Mouse (Mus musculus): ENCODE data around the gene Nr2e1.

The Nr2e1 gene

GRCm38 (mm10) chr10:42583157-42583872 is at the start of gene Nr2e1, which contains the start of gene Ostm1:
TSS of gene Nr2e1 (minus strand) at chr10:42583632.
TSS of gene Ostm1 (plus strand) at chr10:42583822.
- DNase-seq: no peak

- DNase-seq: no peak
Observed at GRCm38 (mm10) chr10:42632453-42633360, 49.3 kb upstream of the Nr2e1 start.

GRCm38 (mm10) chr10:42631754-42632452 is 48.5 kb upstream of the Nr2e1 start:
- DNase-seq: no peak

- DNase-seq: no peak
Observed at GRCm38 (mm10) chr10:42630596-42631355, 47.3 kb upstream of the Nr2e1 start.

- no peak for DNase-seq
Observed at GRCm38 (mm10) chr10:42625907-42626306, 42.5 kb upstream of the Nr2e1 start.

- no peak for DNase-seq
Observed at GRCm38 (mm10) chr10:42618291-42618690, 34.9 kb upstream of the Nr2e1 start.

- no peak for DNase-seq
Observed at GRCm38 (mm10) chr10:42614766-42615165, 31.3 kb upstream of the Nr2e1 start.

DNA sequence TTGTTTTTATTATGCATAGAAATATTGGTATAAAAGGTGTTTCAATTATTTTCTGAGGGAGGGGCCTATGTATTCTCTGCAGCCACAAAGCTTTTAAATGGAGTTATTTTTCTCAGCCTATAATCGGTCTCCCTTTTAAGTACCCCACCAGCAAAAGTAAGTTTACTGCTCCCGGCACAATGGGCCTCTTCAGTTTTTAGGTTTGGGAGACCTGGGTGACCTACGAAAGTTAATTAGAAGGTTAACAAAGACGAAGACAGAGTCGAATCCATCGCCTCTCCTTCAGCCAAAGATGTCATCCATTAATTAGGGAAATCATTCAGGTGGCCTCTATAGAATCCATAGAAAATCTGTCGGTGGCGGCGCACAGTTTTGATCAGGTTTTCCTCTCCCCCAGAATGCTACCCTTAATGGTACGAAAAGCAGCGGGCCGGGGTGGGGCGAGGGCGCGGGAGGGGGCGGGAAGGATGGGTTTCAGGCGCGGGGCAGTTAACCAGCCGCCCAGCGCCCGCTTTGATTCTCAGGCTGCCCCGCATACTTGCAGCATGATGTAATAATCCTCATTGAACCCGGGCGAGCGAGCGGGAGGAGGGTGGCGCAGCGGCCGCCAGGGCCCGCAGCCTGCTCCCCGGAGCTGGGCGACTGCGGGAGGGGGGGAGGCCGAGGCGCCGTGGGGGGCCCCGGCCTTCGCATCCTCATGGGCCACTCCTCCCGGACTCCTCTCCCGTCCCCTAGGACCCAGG is 30.4 kb upstream of the Nr2e1 start:
- no peak for DNase-seq

GRCm38 (mm10) chr10:42613075-42613474 is 29.6 kb upstream of the Nr2e1 start:
- no peak for DNase-seq

DNA sequence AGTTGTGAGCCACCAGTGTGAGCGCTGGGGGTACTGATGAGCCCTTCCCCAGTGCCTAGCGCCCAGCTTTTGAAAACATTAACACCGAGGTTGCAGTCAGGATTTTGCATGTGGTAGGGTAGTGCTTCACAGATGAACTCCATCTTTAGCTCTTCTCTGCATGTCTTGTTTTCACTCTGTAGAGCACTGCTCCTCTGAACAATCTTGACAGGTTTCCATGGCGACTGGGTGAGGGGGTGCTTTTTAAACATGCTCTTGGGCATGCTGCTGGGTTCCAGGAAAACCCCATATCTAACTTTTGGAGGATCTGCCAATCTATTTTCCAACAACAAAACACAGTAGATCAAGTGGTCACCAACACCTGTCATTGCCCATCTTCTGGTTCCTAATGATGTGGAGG is 23.3 kb upstream of the Nr2e1 start:
- no peak for DNase-seq

DNA sequence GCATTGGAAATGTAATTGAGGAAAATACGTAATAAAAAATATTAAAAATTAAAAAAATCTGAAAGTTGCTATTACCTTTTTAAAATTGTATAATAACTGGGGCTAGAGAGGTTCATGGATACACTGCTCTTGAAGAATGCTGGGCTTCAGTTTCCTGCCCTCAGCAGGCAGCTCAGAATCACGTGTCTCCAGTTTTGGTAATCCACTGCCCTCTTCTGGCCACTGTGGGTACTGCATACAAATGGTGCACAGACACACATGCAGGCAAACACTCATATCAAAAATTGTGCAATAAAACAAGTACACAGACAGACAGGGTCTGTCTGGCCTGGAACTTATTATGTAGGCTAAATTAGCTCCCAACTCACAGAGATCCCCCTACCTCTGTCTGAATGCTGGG is 21.4 kb upstream of the Nr2e1 start:
- no peak for DNase-seq

GRCm38 (mm10) chr10:42601556-42601955 is 18.1 kb upstream of the Nr2e1 start:
- DNase-seq: no peak

GRCm38 (mm10) chr10:42598615-42599014 is 15.2 kb upstream of the Nr2e1 start:
- DNase-seq: no peak

DNA sequence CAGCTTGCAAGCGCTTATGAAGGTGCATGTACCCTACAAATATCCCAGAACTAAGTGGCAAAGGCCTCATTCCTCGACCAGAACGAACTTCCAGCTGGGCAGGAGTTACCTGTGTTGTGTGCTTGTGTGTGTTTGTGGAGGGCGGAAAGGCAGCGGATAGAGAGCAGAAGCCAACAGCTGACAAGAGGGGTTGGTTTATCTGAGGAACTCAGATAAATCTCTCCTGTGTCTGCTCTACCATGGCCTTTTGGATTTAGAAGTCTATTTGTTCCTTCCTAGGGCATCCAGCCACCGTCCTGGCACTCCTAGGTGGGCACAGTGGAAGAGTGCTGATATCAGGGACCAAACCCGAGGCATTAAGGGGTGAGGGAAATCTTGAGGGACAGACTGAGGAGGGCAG is 9.8 kb upstream of the Nr2e1 start:
- no peak for DNase-seq

DNA sequence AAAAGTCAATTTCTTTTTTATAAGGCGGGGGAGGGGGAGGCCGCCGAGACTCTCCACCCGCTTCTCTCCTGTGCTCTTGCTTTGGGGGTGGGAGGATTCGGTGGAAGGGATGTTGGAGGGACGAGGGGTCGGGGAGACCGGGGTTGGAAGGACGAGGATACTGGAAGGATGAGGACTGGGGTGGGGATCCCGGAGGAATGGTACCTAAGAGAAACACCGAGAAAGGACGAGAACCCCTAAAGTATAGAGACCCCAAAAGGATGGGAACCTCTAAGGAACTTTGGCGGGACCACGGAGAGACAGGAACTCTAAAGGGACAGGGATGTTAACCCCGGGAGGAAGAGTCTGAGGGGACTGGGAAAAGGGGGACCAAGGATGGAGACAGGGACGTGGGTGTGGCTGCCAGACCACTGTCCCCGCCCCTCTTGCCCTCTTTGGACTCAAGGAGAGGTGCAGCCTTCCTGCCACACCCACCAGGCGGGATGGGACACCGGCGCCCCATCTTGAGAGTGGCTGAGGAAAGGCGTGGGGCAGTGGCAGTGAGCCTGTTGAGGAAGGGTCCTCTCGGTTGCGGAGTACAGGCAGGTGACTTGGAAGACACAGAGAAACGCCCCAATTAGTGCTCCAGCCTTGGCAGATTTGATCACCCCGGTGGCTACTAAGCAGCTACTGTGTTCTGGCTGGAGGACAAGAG is 8.7 kb upstream of the Nr2e1 start:
- no peak for DNase-seq

GRCm38 (mm10) chr10:42591185-42591992 is 8.0 kb upstream of the Nr2e1 start:
- DNase-seq: no peak

DNA sequence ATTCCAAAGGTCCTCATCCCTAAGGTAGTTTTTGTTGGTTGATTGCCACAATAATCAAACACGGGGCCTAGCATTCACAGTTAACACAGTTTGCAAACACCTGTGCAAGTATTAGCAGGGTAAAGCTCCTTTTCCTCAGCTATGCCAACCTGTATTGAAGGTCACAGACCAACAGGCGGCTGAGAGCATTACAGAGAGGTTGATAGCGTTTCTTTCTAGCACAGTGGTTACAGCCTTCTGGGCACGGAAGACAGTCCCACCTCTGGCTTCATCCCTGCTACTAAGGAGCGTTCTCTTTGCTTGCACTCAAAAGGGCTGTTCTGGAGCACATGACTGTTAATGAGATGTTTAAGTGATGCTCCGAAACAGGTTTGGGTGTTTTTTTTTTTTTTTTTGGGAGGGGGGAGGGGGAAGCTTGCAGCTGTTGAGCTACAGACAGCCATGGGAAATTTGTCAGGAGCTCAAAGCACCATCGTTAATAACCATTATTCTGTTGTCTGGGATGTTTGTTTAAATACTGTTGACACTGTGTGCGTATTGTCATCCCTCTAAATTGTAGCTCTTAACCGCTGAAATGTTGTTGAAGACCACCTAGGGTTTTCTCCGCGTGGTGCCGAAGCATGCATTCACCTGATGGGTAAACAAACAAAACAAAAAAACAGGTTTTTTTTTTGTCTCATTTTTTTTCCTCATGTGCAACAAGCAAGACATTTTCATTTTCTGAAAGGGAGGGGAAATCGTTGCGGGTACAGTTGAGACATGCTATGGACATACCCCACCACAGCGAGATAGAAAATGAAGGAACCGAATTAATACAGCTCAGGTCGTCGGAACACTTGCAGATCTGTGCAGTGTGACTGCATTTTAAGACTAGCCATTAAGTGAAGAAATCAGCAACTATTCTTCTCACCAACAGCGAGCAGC is 7.1 kb upstream of the Nr2e1 start:
- no peak for DNase-seq

- DNase-seq: no peak
Observed at GRCm38 (mm10) chr10:42589505-42589904, 6.1 kb upstream of the Nr2e1 start.
